Mouse (Mus musculus): ENCODE results near the gene Gm10447. TPM values are rescaled to one million over a fixed set of nuclear protein-coding genes. Genes with fewer than 3 reads are reported as not detected.

The Gm10447 gene
- total RNA-seq (2023) = not detected

DNA sequence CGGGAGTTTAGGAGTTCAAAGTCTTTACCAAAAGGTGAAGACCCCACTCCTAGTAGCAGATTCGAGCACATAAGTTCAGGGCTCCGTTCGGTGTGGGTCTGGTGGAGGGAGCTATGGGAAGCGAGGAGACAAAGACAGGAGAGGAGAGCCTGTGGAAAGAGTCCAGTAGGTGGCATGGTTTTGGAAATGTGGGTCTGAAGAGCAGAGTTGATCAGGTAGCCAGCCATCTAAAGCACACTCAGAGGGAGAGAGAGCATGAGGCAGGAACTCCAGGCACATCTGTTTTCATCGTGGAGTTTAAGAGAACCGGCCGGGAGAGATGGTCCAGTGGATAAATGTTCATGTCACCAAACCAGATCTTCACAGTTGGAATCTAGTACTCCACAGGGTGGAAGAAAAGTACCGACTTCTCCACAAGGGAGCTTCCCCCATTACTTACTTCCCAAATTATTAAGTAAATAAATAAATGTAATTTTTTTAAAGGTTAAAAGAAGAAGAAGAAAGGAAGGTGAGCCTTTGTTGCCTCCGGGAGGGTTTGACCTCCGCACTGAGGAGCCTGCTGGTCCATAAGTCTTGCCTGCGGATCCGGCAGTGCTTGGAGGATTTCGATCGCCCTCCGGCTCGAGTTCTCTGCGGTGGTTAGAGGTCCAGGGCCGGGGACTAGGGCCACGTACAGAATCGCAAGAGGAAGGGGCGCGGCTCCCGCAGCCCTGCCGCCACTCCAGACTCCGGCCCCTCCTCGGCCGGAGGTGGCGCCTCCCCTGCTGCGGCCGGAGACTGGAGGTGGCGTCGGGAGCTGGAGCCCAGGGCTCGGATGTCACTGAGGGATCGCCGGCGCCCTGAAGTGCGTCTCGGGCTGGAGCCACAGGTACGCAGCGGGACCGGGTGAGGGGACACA, at the start of gene Gm10447, which contains the start of gene Shroom1:
TSS of gene Gm10447 (minus strand) at position 637 of the 898 bp plus-strand sequence.
TSS of gene Shroom1 (plus strand) at position 732 of the 898 bp plus-strand sequence.

DNA sequence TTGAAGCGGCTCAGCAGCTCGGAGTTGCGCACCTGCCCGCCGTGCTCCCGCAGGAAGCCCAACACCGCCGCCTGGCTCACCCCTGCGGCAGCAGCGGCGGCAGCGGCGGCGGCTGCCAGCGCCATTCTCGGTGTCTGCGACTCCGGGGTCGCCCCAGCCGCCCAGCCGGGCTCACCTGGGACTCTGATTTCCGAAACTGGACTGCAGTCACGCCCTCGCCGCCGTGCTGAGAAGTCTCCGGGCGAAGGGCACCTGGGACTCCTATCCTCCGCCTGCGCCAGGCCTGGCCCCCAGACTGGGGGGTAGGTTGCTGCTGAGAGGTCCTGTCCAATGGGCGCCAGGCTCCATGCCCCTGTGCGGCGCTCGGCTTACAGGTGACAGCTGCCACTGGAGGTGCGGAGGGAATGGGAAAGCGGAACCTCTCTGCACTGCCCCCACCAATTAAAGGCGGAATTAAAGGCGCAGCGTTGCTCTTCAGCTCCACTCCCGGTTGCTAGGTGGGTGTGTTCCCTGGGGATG, 22.9 kb upstream of the Gm10447 start, which contains the start of the genes Gm9945 and Sowaha:
TSS of gene Gm9945 (plus strand) at position 384 of the 519 bp plus-strand sequence.
TSS of gene Sowaha (minus strand) at position 492 of the 519 bp plus-strand sequence.

DNA sequence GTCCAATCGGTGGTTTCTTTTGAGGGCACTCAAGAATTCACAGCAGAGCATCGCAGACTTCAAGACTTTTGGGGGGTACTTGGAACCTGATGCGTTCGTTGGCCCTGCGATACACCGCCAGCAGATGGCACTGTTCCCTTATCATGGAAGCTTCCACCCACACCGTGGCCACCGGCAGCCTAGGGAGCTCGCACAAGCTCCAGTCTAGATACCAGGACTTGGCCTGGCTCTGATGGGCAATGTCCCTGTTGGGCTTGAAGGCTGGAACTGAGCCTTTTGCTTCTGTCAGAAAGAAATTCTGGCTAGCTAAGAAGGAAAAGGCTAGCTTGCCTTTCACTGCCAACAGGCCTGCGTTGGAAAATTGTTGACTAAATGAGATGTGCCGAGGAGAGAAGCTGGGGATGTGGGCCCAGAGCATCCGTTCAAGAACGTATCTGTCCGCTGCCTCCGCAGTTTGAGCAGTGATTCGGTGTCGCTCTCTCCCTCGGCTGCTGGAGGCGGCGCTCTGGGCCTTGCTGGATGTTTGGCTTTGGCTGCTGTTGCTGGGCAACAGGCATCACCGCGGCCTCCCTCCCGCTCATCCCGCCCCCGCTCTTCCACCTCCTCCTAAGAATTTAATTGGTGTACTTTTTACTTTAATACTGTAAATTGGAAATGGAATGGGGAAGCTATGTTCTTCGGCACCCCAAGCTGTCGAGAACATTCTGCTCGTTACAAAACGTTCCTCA, 13.2 kb upstream of the Gm10447 start, which contains the start of gene Gm9837:
TSS of gene Gm9837 (minus strand) at position 512 of the 728 bp plus-strand sequence.

DNA sequence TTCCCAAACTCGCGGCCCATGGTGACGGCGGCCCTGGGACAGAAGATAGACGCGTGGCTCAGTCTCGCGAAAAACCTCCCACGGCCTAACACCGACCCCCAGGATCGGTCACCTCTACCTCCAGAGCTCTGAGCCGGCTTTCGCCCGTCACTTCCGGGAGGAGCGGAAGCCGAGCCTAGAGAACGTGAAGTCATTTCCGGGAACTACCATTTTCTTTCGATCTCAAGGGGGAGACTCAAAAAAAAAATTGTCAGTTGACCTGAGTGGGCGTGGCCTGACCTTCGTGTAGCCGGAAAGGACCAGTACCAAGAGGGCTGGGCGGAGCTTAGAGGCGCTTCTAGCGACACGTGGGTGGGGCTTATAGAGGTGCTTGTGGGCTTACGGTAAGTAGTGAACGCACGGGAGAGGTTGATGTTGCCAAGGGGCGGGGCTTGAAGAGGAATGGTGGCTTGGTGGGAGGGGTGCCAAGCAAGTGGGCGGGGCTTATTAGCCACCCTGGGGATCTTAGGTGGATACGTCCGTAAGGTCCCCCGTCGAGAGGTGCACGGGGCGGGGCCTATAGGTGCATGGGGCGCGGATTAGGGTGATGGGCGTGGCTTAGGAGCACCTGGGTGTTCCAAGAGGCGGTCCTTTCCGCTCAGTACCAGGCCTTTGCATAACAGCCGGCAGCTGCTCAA, 26.1 kb downstream of the Gm10447 start, which contains the start of the genes Uqcrq and Gdf9:
TSS of gene Uqcrq (minus strand) at position 162 of the 677 bp plus-strand sequence.
TSS of gene Gdf9 (plus strand) at position 354 of the 677 bp plus-strand sequence.

DNA sequence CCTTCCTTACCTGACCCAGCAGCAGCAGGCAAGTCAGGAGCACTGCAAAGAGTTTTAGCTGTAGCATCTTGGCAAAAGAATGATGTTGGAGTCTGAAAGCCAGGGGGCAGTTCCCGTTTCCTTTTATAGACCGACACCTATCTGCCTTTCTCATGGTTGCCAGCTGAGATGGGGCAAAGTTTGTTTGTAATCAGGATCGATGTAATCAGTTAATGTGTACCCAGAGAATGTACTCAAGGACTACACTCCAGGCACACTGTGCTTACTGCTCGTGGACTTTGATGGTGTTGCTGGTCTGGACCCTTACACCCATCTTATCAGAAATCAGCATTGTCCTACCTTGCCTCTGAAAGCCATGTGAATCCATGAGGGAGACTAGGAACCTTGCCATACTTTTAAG, 33.9 kb downstream of the Gm10447 start, which contains the start of gene Leap2:
TSS of gene Leap2 (minus strand) at position 135 of the 400 bp plus-strand sequence.

Other genes starting within 250 kb of the Gm10447 start
- 122 TPM for gene Hspa4, start 156.7 kb downstream of the Gm10447 start, total RNA-seq (2023)
- gene Zcchc10, start 132.4 kb downstream of the Gm10447 start, total RNA-seq (2023) = 24.2 TPM
- gene Aff4, start 106.3 kb downstream of the Gm10447 start, total RNA-seq (2023) = 333 TPM
- not detected for gene Leap2, start 33.9 kb downstream of the Gm10447 start, total RNA-seq (2023)
- gene Uqcrq, start 26.3 kb downstream of the Gm10447 start, total RNA-seq (2023) = 136 TPM
- not detected for gene Gdf9, start 26.1 kb downstream of the Gm10447 start, total RNA-seq (2023)
- not detected for gene Shroom1, start 95 bp upstream of the Gm10447 start, total RNA-seq (2023)
- gene Gm9837, start 13.4 kb upstream of the Gm10447 start, total RNA-seq (2023) = not detected
- gene Gm9945, start 23.1 kb upstream of the Gm10447 start, total RNA-seq (2023) = not detected
- 0.50 TPM for gene Sowaha, start 23.2 kb upstream of the Gm10447 start, total RNA-seq (2023)
- 2.9 TPM for gene Sept8, start 62.1 kb upstream of the Gm10447 start, total RNA-seq (2023)
- 6.3 TPM for gene Kif3a, start 110.3 kb upstream of the Gm10447 start, total RNA-seq (2023)
- not detected for gene Il4, start 161.6 kb upstream of the Gm10447 start, total RNA-seq (2023)
- not detected for gene Il13, start 177.6 kb upstream of the Gm10447 start, total RNA-seq (2023)

Measured in CD4-positive naive resting alpha-beta T cell, adult 76 days (primary cell).